Mouse (Mus musculus) embryonic facial prominence, embryonic 14.5 days (tissue): ENCODE measurements around the gene Bpifc. TPM values are rescaled to one million over a fixed set of nuclear protein-coding genes. Genes with fewer than 3 reads are reported as not detected.

Experiments used
- ATAC-seq: fragments of 200-750 bp; cut with Nextera tagmentation; 2 replicates; pipeline ENCODE4 v1.8.0; 2017; ENCODE audit warnings: low read depth, moderate number of reproducible peaks, moderate TSS enrichment
- DNase-seq: peaks from one replicate; pipeline ENCODE4 v3.0.0-alpha.2; 2015; ENCODE audit warnings: low spot score
- H3K27ac ChIP-seq: fragments of 300-500 bp; sonication (generic); replicated peaks from 2 replicates; pipeline ENCODE4 v1.5.1; 2014; ENCODE audit warnings: low read depth, mild to moderate bottlenecking, low read length, moderate library complexity
- H3K27me3 ChIP-seq: fragments of 300-500 bp; sonication (generic); replicated peaks from 2 replicates; pipeline ENCODE4 v1.6.1; 2014; ENCODE audit warnings: low read length; ENCODE audit not compliant: control insufficient read depth, insufficient read depth
- H3K36me3 ChIP-seq: fragments of 300-500 bp; sonication (generic); 2 replicates; pipeline ENCODE4 v1.6.1; 2014; ENCODE audit warnings: low read length, mixed read lengths; ENCODE audit not compliant: control insufficient read depth, insufficient read depth
- H3K4me1 ChIP-seq: fragments of 300-500 bp; sonication (generic); 2 replicates; pipeline ENCODE4 v1.6.1; 2014; ENCODE audit warnings: antibody characterized with exemption, low read length; ENCODE audit not compliant: control insufficient read depth, insufficient read depth
- H3K4me2 ChIP-seq: fragments of 300-500 bp; sonication (generic); 2 replicates; pipeline ENCODE4 v1.6.1; 2014; ENCODE audit warnings: low read depth, mild to moderate bottlenecking, low read length, moderate library complexity, mixed read lengths
- H3K4me3 ChIP-seq: fragments of 300-500 bp; sonication (generic); 2 replicates; pipeline ENCODE4 v1.5.1; 2014; ENCODE audit warnings: low read depth, mild to moderate bottlenecking, low read length
- H3K9ac ChIP-seq: fragments of 300-500 bp; sonication (generic); 2 replicates; pipeline ENCODE4 v1.6.1; 2014; ENCODE audit warnings: low read depth, mild to moderate bottlenecking, low read length, moderate library complexity, mixed read lengths
- H3K9me3 ChIP-seq: fragments of 300-500 bp; sonication (generic); 2 replicates; pipeline ENCODE4 v1.6.1; 2016; ENCODE audit warnings: low read length; ENCODE audit not compliant: control insufficient read depth
- WGBS: fragments of 180-500 bp; shearing (Covaris S2); extraction: QIAGEN DNeasy Blood & Tissue Kit; methylation state at CpG from one replicate; pipeline ENCODE4 v1.1.7; 2014; 5-methylcytosine and 5-hydroxymethylcytosine counted together
- polyA plus RNA-seq: library from polyadenylated mRNA; unstranded; fragments of >200 nt; fragmentation: Nextera tagmentation; extraction: Ambion mirVana; gene quantifications from 2 replicates; pipeline ENCODE4 v1.2.1, GENCODE M21; 2014

Bpifc gene
- polyA plus RNA-seq: 1.9 and 2.9 TPM in 2 replicates

- Histone ChIP-seq H3K9me3 (no peaks in the 10 kb centered on the region), H3K9ac (no peak within 1 kb of the TSS), H3K4me3 (no peak within 1 kb of the TSS), H3K4me1 (no peaks in the 10 kb centered on the region), H3K27ac (no peak within 1 kb of the TSS), H3K36me3 (no peaks in the 10 kb centered on the region), H3K4me2 (no peak within 1 kb of the TSS), H3K27me3 (no peaks in the 10 kb centered on the region)
- WGBS: 82% methylated on average over 2 of the region's 2 CpGs
- ATAC-seq: no peak
- no peak for DNase-seq
These were observed at the start of gene Bpifc for GRCm38 (mm10) chr10:86011781-86012180. Bpifc (minus strand) TSS chr10:86011895.

- Histone ChIP-seq H3K27ac (no peak overlapping the region), H3K4me3 (no peak overlapping the region), H3K4me1 (0 out of 2 replicates have a peak, but pooled peaks cover 2% of the 10 kb centered on the region), H3K9me3 (0 out of 2 replicates have a peak, but pooled peaks cover 6% of the 10 kb centered on the region), H3K9ac (no peak overlapping the region), H3K4me2 (no peak overlapping the region), H3K36me3 (0 out of 2 replicates have a peak, but pooled peaks cover 2% of the 10 kb centered on the region), H3K27me3 (no peaks in the 10 kb centered on the region)
- DNase-seq: no peak
- WGBS: 53% methylated on average over 3 of the region's 3 CpGs
- ATAC-seq: no peak
These were observed 48.6 kb upstream of the Bpifc start for GRCm38 (mm10) chr10:86060267-86060666.

- Histone ChIP-seq H3K4me3 (no peak overlapping the region), H3K9ac (no peak overlapping the region), H3K4me2 (no peak overlapping the region), H3K9me3 (0 out of 2 replicates have a peak, but pooled peaks cover 6% of the 10 kb centered on the region), H3K4me1 (no peaks in the 10 kb centered on the region), H3K27ac (no peak overlapping the region), H3K36me3 (0 out of 2 replicates have a peak, but pooled peaks cover 6% of the 10 kb centered on the region), H3K27me3 (no peaks in the 10 kb centered on the region)
- no peak for ATAC-seq
- DNase-seq: no peak
- WGBS: 57% methylated on average over 2 of the region's 2 CpGs
These were observed 46.0 kb upstream of the Bpifc start for GRCm38 (mm10) chr10:86057712-86058111.

GRCm38 (mm10) chr10:86057286-86057685 lies 45.6 kb upstream of the Bpifc start:
- DNase-seq: no peak

GRCm38 (mm10) chr10:86056297-86056903 lies 44.7 kb upstream of the Bpifc start:
- Histone ChIP-seq H3K9ac (no peak overlapping the region), H3K4me3 (no peak overlapping the region), H3K27ac (no peak overlapping the region), H3K36me3 (peaks cover 12% of the 10 kb centered on the region; the same call in 1 of the 2 replicates), H3K9me3 (0 out of 2 replicates have a peak, but pooled peaks cover 6% of the 10 kb centered on the region), H3K4me1 (no peaks in the 10 kb centered on the region), H3K4me2 (no peak overlapping the region), H3K27me3 (no peaks in the 10 kb centered on the region)
- DNase-seq (no peak), ATAC-seq (no peak)
- 79% methylated on average over 8 of the region's 8 CpGs for WGBS

More at GRCm38 (mm10) chr10:86057286-86057685, 45.6 kb upstream of the Bpifc start:
- H3K27me3 ChIP-seq: no peaks in the 10 kb centered on the region
- no peak overlapping the region for H3K9ac ChIP-seq
- 73% methylated on average over 11 of the region's 11 CpGs for WGBS
- 0 out of 2 replicates have a peak, but pooled peaks cover 6% of the 10 kb centered on the region for H3K9me3 ChIP-seq
- 0 out of 2 replicates have a peak, but pooled peaks cover 7% of the 10 kb centered on the region for H3K36me3 ChIP-seq
- no peak overlapping the region for H3K4me3 ChIP-seq
- no peak for ATAC-seq
- H3K27ac ChIP-seq: no peak overlapping the region
- no peak overlapping the region for H3K4me2 ChIP-seq
- H3K4me1 ChIP-seq: no peaks in the 10 kb centered on the region

GRCm38 (mm10) chr10:86052818-86053522 lies 41.3 kb upstream of the Bpifc start:
- H3K27me3 ChIP-seq: no peaks in the 10 kb centered on the region
- no peak overlapping the region for H3K9ac ChIP-seq
- H3K4me3 ChIP-seq: no peak overlapping the region
- DNase-seq (no peak), ATAC-seq (no peak)
- H3K9me3 ChIP-seq: 0 out of 2 replicates have a peak, but pooled peaks cover 6% of the 10 kb centered on the region
- H3K36me3 ChIP-seq: peaks cover 19% of the 10 kb centered on the region; the same call in 1 of the 2 replicates
- no peak overlapping the region for H3K27ac ChIP-seq
- 77% methylated on average over 9 of the region's 10 CpGs for WGBS
- no peak overlapping the region for H3K4me2 ChIP-seq
- peaks cover 2% of the 10 kb centered on the region; the same call in 1 of the 2 replicates for H3K4me1 ChIP-seq

- H3K4me1 ChIP-seq: peaks cover 2% of the 10 kb centered on the region; the same call in 1 of the 2 replicates
- H3K9ac ChIP-seq: no peak overlapping the region
- H3K36me3 ChIP-seq: peaks cover 37% of the 10 kb centered on the region; the same call in 1 of the 2 replicates
- H3K4me2 ChIP-seq: no peak overlapping the region
- H3K27ac ChIP-seq: no peak overlapping the region
- H3K4me3 ChIP-seq: no peak overlapping the region
- WGBS: 78% methylated on average over 2 of the region's 2 CpGs
- H3K9me3 ChIP-seq: no peaks in the 10 kb centered on the region
- ATAC-seq (no peak), DNase-seq (no peak)
- H3K27me3 ChIP-seq: no peaks in the 10 kb centered on the region
These were observed 38.8 kb upstream of the Bpifc start for GRCm38 (mm10) chr10:86050522-86050921.

GRCm38 (mm10) chr10:86047786-86048185 lies 36.1 kb upstream of the Bpifc start:
- H3K36me3 ChIP-seq: peaks cover 49% of the 10 kb centered on the region; the same call in 1 of the 2 replicates
- 77% methylated on average over 9 of the region's 9 CpGs for WGBS
- DNase-seq: no peak

More at GRCm38 (mm10) chr10:86047786-86048185, 36.1 kb upstream of the Bpifc start:
- no peak overlapping the region for H3K4me2 ChIP-seq
- ATAC-seq: no peak
- no peak overlapping the region for H3K4me3 ChIP-seq
- no peak overlapping the region for H3K9ac ChIP-seq
- H3K27me3 ChIP-seq: no peaks in the 10 kb centered on the region
- H3K27ac ChIP-seq: no peak overlapping the region
- H3K9me3 ChIP-seq: no peaks in the 10 kb centered on the region
- peaks cover 2% of the 10 kb centered on the region; the same call in 1 of the 2 replicates for H3K4me1 ChIP-seq
